Mouse (Mus musculus) lung, postnatal 0 days (tissue): ENCODE measurements around the gene P2rx1. TPM values are rescaled to one million over a fixed set of nuclear protein-coding genes. Genes with fewer than 3 reads are reported as not detected.
A peak's percentile ranks its signal among the peaks of the same experiment; 100 is the strongest.

Source experiments
- ATAC-seq: fragments of 200-750 bp; cut with Nextera tagmentation; 2 replicates; pipeline ENCODE4 v1.8.0; 2017; ENCODE audit warnings: moderate library complexity
- DNase-seq: peaks from one replicate; pipeline ENCODE4 v3.0.0-alpha.2; 2016; ENCODE audit warnings: low spot score
- H3K27ac ChIP-seq: fragments of 300-500 bp; sonication (generic); 2 replicates; pipeline ENCODE4 v1.5.1; 2014; ENCODE audit warnings: antibody characterized with exemption, mild to moderate bottlenecking, low read length, mixed read lengths
- H3K27me3 ChIP-seq: fragments of 300-500 bp; sonication (generic); replicated peaks from 2 replicates; pipeline ENCODE4 v1.6.1; 2014; ENCODE audit warnings: low read length, mixed read lengths; ENCODE audit not compliant: insufficient read depth
- H3K36me3 ChIP-seq: fragments of 300-500 bp; sonication (generic); 2 replicates; pipeline ENCODE4 v1.6.1; 2014; ENCODE audit warnings: low read length, mixed read lengths; ENCODE audit not compliant: insufficient read depth
- H3K4me1 ChIP-seq: fragments of 300-500 bp; sonication (generic); 2 replicates; pipeline ENCODE4 v1.6.1; 2014; ENCODE audit warnings: antibody characterized with exemption, low read depth, low read length, mixed read lengths; ENCODE audit not compliant: insufficient read depth
- H3K4me2 ChIP-seq: fragments of 300-500 bp; sonication (generic); replicated peaks from 2 replicates; pipeline ENCODE4 v1.6.1; 2014; ENCODE audit warnings: low read depth, mild to moderate bottlenecking, low read length, moderate library complexity, mixed read lengths
- H3K4me3 ChIP-seq: fragments of 300-500 bp; sonication (generic); 2 replicates; pipeline ENCODE4 v1.5.1; 2014; ENCODE audit warnings: low read depth, low read length
- H3K9ac ChIP-seq: fragments of 300-500 bp; sonication (generic); replicated peaks from 2 replicates; pipeline ENCODE4 v1.6.1; 2014; ENCODE audit warnings: low read depth, mild to moderate bottlenecking
- H3K9me3 ChIP-seq: fragments of 300-500 bp; sonication (generic); 2 replicates; pipeline ENCODE4 v1.6.1; 2016; ENCODE audit warnings: low read length, mixed read lengths
- CTCF ChIP-seq: IDR thresholded peaks from 2 replicates; pipeline ENCODE4 v1.5.1; 2016; ENCODE audit warnings: antibody characterized with exemption, mild to moderate bottlenecking
- EP300 ChIP-seq: IDR thresholded peaks from 2 replicates; pipeline ENCODE4 v1.6.1; 2016; ENCODE audit warnings: antibody characterized with exemption, mild to moderate bottlenecking, control low read depth
- WGBS: fragments of 180-500 bp; shearing (Covaris S2); extraction: QIAGEN DNeasy Blood & Tissue Kit; methylation state at CpG from one replicate; pipeline ENCODE4 v1.1.7; 2014; 5-methylcytosine and 5-hydroxymethylcytosine counted together
- polyA plus RNA-seq: library from polyadenylated mRNA; unstranded; fragments of >200 nt; fragmentation: Nextera tagmentation; extraction: Ambion mirVana; gene quantifications from 2 replicates; pipeline ENCODE4 v1.2.1, GENCODE M21; 2015

P2rx1 gene
- polyA plus RNA-seq, 1 experiment from 2014 or later = 1.9 TPM

DNA sequence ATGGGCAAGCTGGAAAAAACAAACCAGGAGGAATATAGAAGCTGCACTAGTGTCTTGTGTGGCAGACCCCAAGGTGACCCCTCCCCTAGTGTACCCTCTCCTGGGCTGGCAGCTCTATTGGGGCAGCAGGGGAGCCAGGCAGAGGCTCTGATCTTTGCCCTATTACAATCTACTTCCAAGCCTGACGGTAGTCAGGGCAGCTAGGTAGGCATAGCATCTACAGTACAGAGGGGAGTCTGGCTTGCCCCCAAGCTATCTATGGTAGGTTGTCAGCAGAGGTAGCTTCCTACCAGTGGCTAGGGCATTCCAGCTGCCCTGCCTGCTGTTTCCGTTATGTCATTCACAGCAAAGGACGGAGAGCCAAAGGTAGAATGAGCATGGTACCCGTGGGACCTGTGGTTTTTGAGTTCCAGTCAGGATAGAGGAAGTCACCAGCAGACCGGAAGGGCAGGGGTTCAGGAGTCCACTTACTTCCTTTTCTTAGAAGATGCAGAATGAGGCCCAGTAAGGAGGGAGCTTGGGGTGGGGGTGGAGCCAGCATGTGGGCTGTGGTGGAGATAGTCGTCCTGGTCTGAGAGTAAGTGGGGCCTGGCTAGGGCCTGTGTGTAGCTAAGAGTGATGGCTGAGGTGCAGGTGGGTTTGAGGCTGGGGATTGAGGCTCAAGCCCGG is 25.5 kb downstream of the P2rx1 start:
- Histone ChIP-seq H3K9me3 (no peaks in the 10 kb centered on the region), H3K4me2 (no peak overlapping the region), H3K27ac (0 out of 2 replicates have a peak overlapping the region, but pooled peaks have one; percentile 3), H3K9ac (no peak overlapping the region), H3K4me3 (no peak overlapping the region), H3K4me1 (peaks cover 20% of the 10 kb centered on the region), H3K27me3 (no peaks in the 10 kb centered on the region), H3K36me3 (no peaks in the 10 kb centered on the region)
- DNase-seq = peak; percentile 62
- 38% methylated on average over 7 of the region's 7 CpGs for WGBS
- TF ChIP-seq EP300 = no peak
- no peak for TF ChIP-seq CTCF
- ATAC-seq = peak; percentile 46

DNA sequence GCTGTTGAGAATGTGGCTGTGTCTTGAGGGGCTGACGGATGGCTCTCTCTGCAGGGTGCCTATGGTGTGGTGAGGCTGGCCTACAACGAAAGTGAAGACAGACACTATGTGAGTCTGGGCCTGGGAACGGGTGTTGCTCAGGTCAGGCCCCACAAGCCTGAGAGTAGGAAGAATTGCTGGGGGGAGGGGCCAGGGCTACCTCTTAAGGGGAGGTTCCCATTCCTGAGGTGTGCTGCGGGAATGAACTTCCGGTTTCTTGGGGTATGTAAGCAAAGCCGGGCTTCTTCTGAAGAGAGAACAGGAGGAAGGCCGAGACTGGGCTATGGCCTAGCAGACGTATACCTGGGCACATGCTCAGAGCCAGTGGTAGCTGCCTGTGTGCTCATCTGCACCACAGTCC is 28.1 kb downstream of the P2rx1 start:
- Histone ChIP-seq H3K4me3 (no peak overlapping the region), H3K27me3 (no peaks in the 10 kb centered on the region), H3K4me1 (peaks cover 19% of the 10 kb centered on the region; the same call in 1 of the 2 replicates), H3K27ac (peak overlapping the region; percentile 47), H3K9ac (no peak overlapping the region), H3K4me2 (no peak overlapping the region), H3K36me3 (no peaks in the 10 kb centered on the region), H3K9me3 (no peaks in the 10 kb centered on the region)
- no peak for TF ChIP-seq CTCF
- no peak for TF ChIP-seq EP300
- 37% methylated on average over 8 of the region's 8 CpGs for WGBS
- ATAC-seq (peak; percentile 52), DNase-seq (peak; percentile 80)

DNA sequence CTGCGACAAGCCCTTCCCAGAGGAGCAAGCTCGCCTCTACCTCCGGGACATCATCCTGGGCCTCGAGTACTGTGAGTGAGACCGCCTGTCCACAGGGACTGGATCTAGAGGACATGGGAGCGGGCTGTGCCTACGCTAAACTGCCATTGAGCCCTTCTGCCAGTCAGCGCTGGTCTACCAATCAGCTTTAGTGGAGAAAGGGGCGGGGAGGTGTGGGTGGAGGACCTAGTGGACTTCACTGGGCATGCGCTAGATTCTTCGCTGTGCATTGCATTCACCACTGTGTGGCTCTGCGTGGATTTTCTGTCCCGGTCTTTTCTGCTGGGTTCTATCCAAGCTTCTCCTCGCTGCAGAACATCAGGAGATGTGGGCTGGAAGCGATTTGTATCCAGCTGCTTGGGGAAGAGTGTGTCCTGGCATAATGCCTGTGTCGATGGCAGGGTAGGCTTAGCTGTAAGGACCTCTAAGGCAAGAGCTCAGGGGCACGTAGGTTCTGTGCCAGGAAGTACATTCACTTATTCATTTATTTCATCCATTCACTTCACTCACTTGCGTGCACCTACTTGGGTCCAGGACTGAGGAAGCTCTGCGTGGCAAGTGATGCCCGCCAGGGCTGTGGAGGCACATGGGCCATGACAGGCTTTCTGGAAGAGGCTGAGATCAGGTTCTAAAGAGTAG is 32.1 kb downstream of the P2rx1 start:
- H3K27ac ChIP-seq = peak overlapping the region; percentile 47; the same call in 1 of the 2 replicates
- no peaks in the 10 kb centered on the region for H3K36me3 ChIP-seq
- no peaks in the 10 kb centered on the region for H3K4me1 ChIP-seq
- peak; percentile 98 for DNase-seq
- H3K9me3 ChIP-seq = no peaks in the 10 kb centered on the region
- TF ChIP-seq CTCF = peak; percentile 50
- TF ChIP-seq EP300 = no peak
- H3K9ac ChIP-seq = no peak overlapping the region; the same call in 1 of the 2 replicates
- no peaks in the 10 kb centered on the region for H3K27me3 ChIP-seq
- peak; percentile 96 for ATAC-seq
- 21% methylated on average over 20 of the region's 20 CpGs for WGBS
- peak overlapping the region; percentile 19 for H3K4me3 ChIP-seq
- peak overlapping the region; percentile 54 for H3K4me2 ChIP-seq

DNA sequence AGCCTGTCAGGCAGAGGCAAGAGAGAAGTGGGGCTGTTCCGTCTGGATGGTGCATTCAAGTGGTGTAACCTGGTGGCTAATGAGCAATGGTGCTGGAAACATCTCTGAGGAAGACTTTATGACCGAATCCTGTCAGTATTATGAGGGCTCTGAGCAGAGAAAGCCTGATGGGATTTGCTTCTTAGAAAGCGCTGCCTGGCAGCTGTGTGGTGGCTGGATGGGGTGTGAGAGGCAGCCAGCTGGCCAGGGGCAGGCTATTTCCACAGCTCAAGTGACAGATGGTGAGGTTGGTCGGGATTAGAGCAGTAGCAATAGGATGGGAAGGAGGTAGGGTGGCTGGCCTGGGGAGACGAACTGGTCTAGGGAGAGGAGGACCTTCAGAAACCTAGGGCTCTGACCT is 32.6 kb downstream of the P2rx1 start:
- Histone ChIP-seq H3K9ac (no peak overlapping the region), H3K4me2 (no peak overlapping the region), H3K27me3 (no peaks in the 10 kb centered on the region), H3K4me3 (no peak overlapping the region), H3K9me3 (no peaks in the 10 kb centered on the region), H3K4me1 (no peaks in the 10 kb centered on the region), H3K27ac (no peak overlapping the region), H3K36me3 (no peaks in the 10 kb centered on the region)
- TF ChIP-seq EP300 = no peak
- no peak for TF ChIP-seq CTCF
- 65% methylated on average over 5 of the region's 5 CpGs for WGBS
- no peak for DNase-seq
- no peak for ATAC-seq

DNA sequence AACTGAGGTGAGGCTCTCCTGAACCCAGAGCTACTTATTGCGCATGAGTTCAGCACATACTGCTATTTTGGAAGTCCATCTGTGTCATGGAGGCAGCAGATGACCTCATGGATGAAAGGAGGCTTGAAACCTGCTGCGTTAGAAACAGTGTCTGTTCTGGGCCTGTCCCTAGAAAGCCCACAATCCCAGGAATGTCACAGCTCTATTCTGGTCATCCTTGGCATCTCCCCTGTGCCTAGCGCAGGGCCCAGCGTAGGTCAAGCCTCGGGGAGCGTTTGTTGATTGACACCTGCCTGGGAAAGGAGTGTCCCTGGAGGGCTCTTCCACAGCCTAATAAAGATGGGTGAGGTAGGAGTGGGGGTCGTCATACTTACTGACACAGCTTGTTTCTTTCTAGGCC is 37.2 kb downstream of the P2rx1 start:
- no peak for DNase-seq
- TF ChIP-seq EP300 = no peak
- Histone ChIP-seq H3K27me3 (no peaks in the 10 kb centered on the region), H3K4me2 (no peak overlapping the region), H3K4me1 (no peaks in the 10 kb centered on the region), H3K4me3 (no peak overlapping the region), H3K36me3 (no peaks in the 10 kb centered on the region), H3K27ac (no peak overlapping the region), H3K9ac (no peak overlapping the region), H3K9me3 (no peaks in the 10 kb centered on the region)
- 85% methylated on average over 7 of the region's 7 CpGs for WGBS
- no peak for ATAC-seq

DNA sequence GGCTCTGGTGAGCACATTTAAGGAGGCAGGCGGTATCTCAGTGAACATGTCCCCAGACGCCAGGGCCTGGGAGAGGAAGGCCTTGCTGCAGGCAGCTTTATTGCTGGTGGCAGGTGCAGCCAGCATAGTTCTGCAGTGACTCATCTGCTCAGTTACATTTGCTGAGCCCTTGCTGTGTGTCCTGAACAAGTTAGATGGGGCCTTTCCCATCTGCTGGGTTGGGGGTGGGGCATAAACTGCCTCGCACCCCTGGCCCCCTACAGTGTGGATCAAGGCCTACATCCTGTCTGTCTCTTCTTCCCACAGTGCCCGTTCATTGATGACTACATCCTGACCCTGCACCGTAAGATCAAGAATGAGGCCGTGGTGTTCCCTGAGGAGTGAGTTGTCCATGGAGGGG is 38.0 kb downstream of the P2rx1 start:
- TF ChIP-seq EP300 (no peak), CTCF (no peak)
- no peaks in the 10 kb centered on the region for H3K36me3 ChIP-seq
- no peak overlapping the region for H3K27ac ChIP-seq
- no peak overlapping the region for H3K4me3 ChIP-seq
- H3K4me1 ChIP-seq = no peaks in the 10 kb centered on the region
- ATAC-seq = no peak; the same call in 1 of the 2 replicates
- H3K4me2 ChIP-seq = no peak overlapping the region
- H3K9me3 ChIP-seq = no peaks in the 10 kb centered on the region
- DNase-seq = no peak
- 59% methylated on average over 6 of the region's 6 CpGs for WGBS
- H3K27me3 ChIP-seq = no peaks in the 10 kb centered on the region
- H3K9ac ChIP-seq = no peak overlapping the region
